Mouse (Mus musculus): ENCODE data around the gene Hoxd12. TPM values are rescaled to one million over a fixed set of nuclear protein-coding genes. Genes with fewer than 3 reads are reported as not detected.

Gene Hoxd12
- polyA plus RNA-seq, 1 experiment from 2014 or later: not detected

- 0 out of 2 replicates have a peak, but pooled peaks have one; percentile 28 for ATAC-seq (ENCODE audit: low read depth)
- no peak overlapping the region for H3K9ac ChIP-seq (ENCODE audit: low read length)
- H3K9me3 ChIP-seq (ENCODE audit: control insufficient read depth, low read length): no peaks in the 10 kb centered on the region
- H3K36me3 ChIP-seq (ENCODE audit: control insufficient read depth, insufficient read depth, low read length): no peaks in the 10 kb centered on the region
- H3K4me2 ChIP-seq (ENCODE audit: low read depth, low read length): peak overlapping the region; percentile 17; the same call in 1 of the 2 replicates
- peaks cover 88% of the 10 kb centered on the region for H3K27me3 ChIP-seq (ENCODE audit: control insufficient read depth, insufficient read depth, low read depth, low read length)
- under 1% methylated on average over 14 of the region's 14 CpGs for WGBS
- H3K27ac ChIP-seq (ENCODE audit: low read length): no peak overlapping the region
- H3K4me3 ChIP-seq (ENCODE audit: low read length): peak overlapping the region; percentile 3; the same call in 1 of the 2 replicates
- H3K4me1 ChIP-seq (replicated peaks; ENCODE audit: control insufficient read depth, insufficient read depth, low read length): no peaks in the 10 kb centered on the region
Measured at GRCm38 (mm10) chr2:74661685-74662084, 13.1 kb upstream of the Hoxd12 start.

DNA sequence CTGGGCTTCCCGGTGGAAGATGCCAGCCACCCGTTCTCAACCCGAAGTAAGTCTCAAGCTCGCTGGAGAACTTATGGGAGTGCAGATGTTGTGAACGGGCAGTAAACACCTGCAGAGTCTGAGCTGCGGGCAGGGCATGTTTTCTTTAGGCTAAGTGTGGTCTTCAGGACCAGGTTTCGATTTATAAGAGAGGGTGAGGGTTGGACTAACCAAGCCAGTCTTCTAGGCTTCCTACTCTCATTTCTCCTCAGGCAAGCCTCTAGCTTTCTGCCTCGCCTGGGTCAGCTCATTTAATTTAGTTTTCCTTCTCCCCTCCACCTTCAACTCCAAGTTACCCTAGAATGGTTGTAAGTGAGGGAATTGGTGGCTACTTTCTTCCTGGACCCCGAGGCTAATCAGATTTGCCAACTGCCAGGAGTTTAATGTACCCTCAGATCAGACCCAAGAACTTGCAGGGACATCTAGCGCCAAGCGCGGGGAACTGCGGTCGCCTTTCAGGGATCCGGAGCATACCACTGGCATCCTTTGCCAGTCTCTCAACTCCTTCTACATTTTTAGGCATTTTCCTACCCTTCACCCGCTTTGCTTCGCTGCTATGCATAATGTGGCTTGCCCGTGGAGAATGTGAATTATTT, 11.4 kb upstream of the Hoxd12 start:
- peaks cover 92% of the 10 kb centered on the region for H3K27me3 ChIP-seq (ENCODE audit: control insufficient read depth, insufficient read depth, low read depth, low read length)
- peaks cover 5% of the 10 kb centered on the region; the same call in 1 of the 2 replicates for H3K4me1 ChIP-seq (replicated peaks; ENCODE audit: control insufficient read depth, insufficient read depth, low read length)
- no peak overlapping the region for H3K4me3 ChIP-seq (ENCODE audit: low read length)
- no peaks in the 10 kb centered on the region for H3K9me3 ChIP-seq (ENCODE audit: control insufficient read depth, low read length)
- ATAC-seq (ENCODE audit: low read depth): no peak
- no peak overlapping the region for H3K27ac ChIP-seq (ENCODE audit: low read length)
- no peaks in the 10 kb centered on the region for H3K36me3 ChIP-seq (ENCODE audit: control insufficient read depth, insufficient read depth, low read length)
- WGBS: 3% methylated on average over 18 of the region's 18 CpGs
- H3K4me2 ChIP-seq (ENCODE audit: low read depth, low read length): no peak overlapping the region
- no peak overlapping the region for H3K9ac ChIP-seq (ENCODE audit: low read length)

GRCm38 (mm10) chr2:74666411-74666810, 8.4 kb upstream of the Hoxd12 start:
- no peaks in the 10 kb centered on the region for H3K9me3 ChIP-seq (ENCODE audit: control insufficient read depth, low read length)
- peaks cover 91% of the 10 kb centered on the region for H3K27me3 ChIP-seq (ENCODE audit: control insufficient read depth, insufficient read depth, low read depth, low read length)
- no peak overlapping the region for H3K9ac ChIP-seq (ENCODE audit: low read length)
- H3K4me2 ChIP-seq (ENCODE audit: low read depth, low read length): no peak overlapping the region
- no peak for ATAC-seq (ENCODE audit: low read depth)
- peaks cover 8% of the 10 kb centered on the region; the same call in 1 of the 2 replicates for H3K4me1 ChIP-seq (replicated peaks; ENCODE audit: control insufficient read depth, insufficient read depth, low read length)
- 7% methylated on average over 7 of the region's 7 CpGs for WGBS
- no peak overlapping the region for H3K27ac ChIP-seq (ENCODE audit: low read length)
- H3K36me3 ChIP-seq (ENCODE audit: control insufficient read depth, insufficient read depth, low read length): no peaks in the 10 kb centered on the region
- no peak overlapping the region for H3K4me3 ChIP-seq (ENCODE audit: low read length)

DNA sequence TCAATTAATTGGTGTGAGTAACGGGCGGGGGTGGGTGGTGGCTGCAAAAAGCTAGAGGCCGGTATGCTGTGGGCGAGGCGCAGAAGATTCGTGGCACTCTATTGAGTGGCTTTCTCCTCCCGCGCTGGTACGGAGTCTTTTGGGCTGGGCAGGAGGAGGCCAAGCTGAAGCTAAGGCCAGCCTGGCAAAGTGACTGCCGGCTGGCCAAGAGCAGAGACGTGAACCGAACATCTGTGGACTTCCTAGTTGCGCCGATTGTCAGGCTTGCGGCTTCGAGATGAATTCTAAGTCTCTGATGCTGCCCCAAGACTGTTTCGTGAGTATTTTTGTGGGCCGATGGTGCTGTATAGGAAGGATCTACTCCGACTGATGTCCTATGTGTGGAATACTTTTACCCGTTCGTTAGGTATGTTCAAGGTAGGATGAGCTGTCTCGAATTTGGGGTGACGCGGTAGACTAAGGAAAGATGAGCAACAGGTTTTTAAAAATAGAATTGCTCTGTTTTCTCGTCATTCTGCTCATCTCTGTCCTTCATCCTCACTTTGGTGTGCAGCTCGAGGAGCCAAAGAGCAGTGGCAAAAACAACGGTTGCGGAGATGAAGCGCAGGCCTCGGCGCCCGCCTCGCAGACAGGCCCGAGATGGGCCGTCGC, 7.5 kb upstream of the Hoxd12 start:
- H3K27me3 ChIP-seq (ENCODE audit: control insufficient read depth, insufficient read depth, low read depth, low read length): peaks cover 91% of the 10 kb centered on the region
- H3K9ac ChIP-seq (ENCODE audit: low read length): no peak overlapping the region
- no peak overlapping the region for H3K27ac ChIP-seq (ENCODE audit: low read length)
- WGBS: 3% methylated on average over 36 of the region's 36 CpGs
- peaks cover 8% of the 10 kb centered on the region; the same call in 1 of the 2 replicates for H3K4me1 ChIP-seq (replicated peaks; ENCODE audit: control insufficient read depth, insufficient read depth, low read length)
- ATAC-seq (ENCODE audit: low read depth): 0 out of 2 replicates have a peak, but pooled peaks have one; percentile 8
- H3K4me2 ChIP-seq (ENCODE audit: low read depth, low read length): no peak overlapping the region
- H3K9me3 ChIP-seq (ENCODE audit: control insufficient read depth, low read length): no peaks in the 10 kb centered on the region
- H3K4me3 ChIP-seq (ENCODE audit: low read length): no peak overlapping the region; the same call in 1 of the 2 replicates
- H3K36me3 ChIP-seq (ENCODE audit: control insufficient read depth, insufficient read depth, low read length): no peaks in the 10 kb centered on the region

- H3K9ac ChIP-seq (ENCODE audit: low read length): no peak within 1 kb of the TSS
- H3K4me2 ChIP-seq (ENCODE audit: low read depth, low read length): peak within 1 kb of the TSS; percentile 70
- H3K4me3 ChIP-seq (ENCODE audit: low read length): peak within 1 kb of the TSS; percentile 47
- ATAC-seq (ENCODE audit: low read depth): peak; percentile 53; the same call in 1 of the 2 replicates
- 0% methylated on average over 3 of the region's 51 CpGs for WGBS
- no peaks in the 10 kb centered on the region for H3K9me3 ChIP-seq (ENCODE audit: control insufficient read depth, low read length)
- no peaks in the 10 kb centered on the region for H3K36me3 ChIP-seq (ENCODE audit: control insufficient read depth, insufficient read depth, low read length)
- H3K4me1 ChIP-seq (replicated peaks; ENCODE audit: control insufficient read depth, insufficient read depth, low read length): peaks cover 8% of the 10 kb centered on the region; the same call in 1 of the 2 replicates
- no peak within 1 kb of the TSS for H3K27ac ChIP-seq (ENCODE audit: low read length)
- H3K27me3 ChIP-seq (ENCODE audit: control insufficient read depth, insufficient read depth, low read depth, low read length): peaks cover 91% of the 10 kb centered on the region
Measured at GRCm38 (mm10) chr2:74667842-74668357, 6.9 kb upstream of the Hoxd12 start, which contains the start of gene Hoxd13. Gene Hoxd13 (plus strand): TSS chr2:74668310.

DNA sequence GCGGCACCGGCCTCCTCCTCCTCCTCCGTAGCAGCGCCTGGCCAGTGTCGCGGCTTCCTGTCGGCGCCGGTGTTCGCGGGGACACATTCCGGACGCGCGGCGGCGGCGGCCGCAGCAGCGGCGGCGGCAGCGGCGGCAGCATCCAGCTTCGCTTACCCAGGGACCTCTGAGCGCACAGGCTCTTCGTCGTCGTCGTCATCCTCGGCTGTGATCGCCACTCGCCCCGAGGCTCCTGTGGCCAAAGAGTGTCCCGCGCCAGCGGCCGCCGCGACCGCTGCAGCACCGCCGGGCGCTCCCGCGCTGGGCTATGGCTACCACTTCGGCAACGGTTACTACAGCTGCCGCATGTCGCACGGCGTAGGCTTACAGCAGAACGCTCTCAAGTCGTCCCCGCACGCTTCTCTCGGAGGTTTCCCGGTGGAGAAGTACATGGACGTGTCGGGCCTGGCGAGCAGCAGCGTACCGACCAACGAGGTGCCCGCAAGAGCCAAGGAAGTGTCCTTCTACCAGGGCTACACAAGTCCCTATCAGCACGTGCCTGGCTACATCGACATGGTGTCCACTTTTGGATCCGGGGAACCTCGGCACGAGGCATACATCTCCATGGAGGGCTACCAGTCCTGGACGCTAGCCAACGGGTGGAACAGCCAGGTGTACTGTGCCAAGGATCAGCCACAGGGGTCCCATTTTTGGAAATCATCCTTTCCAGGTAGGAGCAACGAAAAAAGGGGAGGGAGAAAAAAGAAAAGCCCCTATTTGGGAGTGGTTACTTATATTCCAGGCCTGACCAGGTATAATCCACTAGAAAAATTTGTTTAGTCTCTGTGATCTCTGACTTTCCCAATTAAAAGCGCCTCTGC, 6.2 kb upstream of the Hoxd12 start:
- Histone ChIP-seq H3K9me3 (ENCODE audit: control insufficient read depth, low read length) (no peaks in the 10 kb centered on the region), H3K27ac (ENCODE audit: low read length) (no peak overlapping the region), H3K27me3 (ENCODE audit: control insufficient read depth, insufficient read depth, low read depth, low read length) (peaks cover 91% of the 10 kb centered on the region), H3K4me2 (ENCODE audit: low read depth, low read length) (peak overlapping the region; percentile 70), H3K4me1 (replicated peaks; ENCODE audit: control insufficient read depth, insufficient read depth, low read length) (peaks cover 8% of the 10 kb centered on the region; the same call in 1 of the 2 replicates), H3K4me3 (ENCODE audit: low read length) (peak overlapping the region; percentile 47), H3K9ac (ENCODE audit: low read length) (no peak overlapping the region), H3K36me3 (ENCODE audit: control insufficient read depth, insufficient read depth, low read length) (no peaks in the 10 kb centered on the region)
- ATAC-seq (ENCODE audit: low read depth): peak; percentile 62
- 1% methylated on average over 63 of the region's 74 CpGs for WGBS

- ATAC-seq (ENCODE audit: low read depth): no peak
- 0% methylated on average over 3 of the region's 3 CpGs for WGBS
- no peak overlapping the region for H3K9ac ChIP-seq (ENCODE audit: low read length)
- peaks cover 8% of the 10 kb centered on the region; the same call in 1 of the 2 replicates for H3K4me1 ChIP-seq (replicated peaks; ENCODE audit: control insufficient read depth, insufficient read depth, low read length)
- peaks cover 91% of the 10 kb centered on the region for H3K27me3 ChIP-seq (ENCODE audit: control insufficient read depth, insufficient read depth, low read depth, low read length)
- H3K4me2 ChIP-seq (ENCODE audit: low read depth, low read length): no peak overlapping the region
- H3K9me3 ChIP-seq (ENCODE audit: control insufficient read depth, low read length): no peaks in the 10 kb centered on the region
- no peaks in the 10 kb centered on the region for H3K36me3 ChIP-seq (ENCODE audit: control insufficient read depth, insufficient read depth, low read length)
- H3K27ac ChIP-seq (ENCODE audit: low read length): no peak overlapping the region
- H3K4me3 ChIP-seq (ENCODE audit: low read length): no peak overlapping the region
Measured at GRCm38 (mm10) chr2:74669230-74669578, 5.6 kb upstream of the Hoxd12 start.

- WGBS: 3% methylated on average over 14 of the region's 14 CpGs
Measured at GRCm38 (mm10) chr2:74669650-74670235, 5.1 kb upstream of the Hoxd12 start.

More at GRCm38 (mm10) chr2:74669650-74670235, 5.1 kb upstream of the Hoxd12 start:
- Histone ChIP-seq H3K36me3 (ENCODE audit: control insufficient read depth, insufficient read depth, low read length) (no peaks in the 10 kb centered on the region), H3K4me3 (ENCODE audit: low read length) (no peak overlapping the region), H3K9me3 (ENCODE audit: control insufficient read depth, low read length) (no peaks in the 10 kb centered on the region), H3K4me1 (replicated peaks; ENCODE audit: control insufficient read depth, insufficient read depth, low read length) (peaks cover 8% of the 10 kb centered on the region; the same call in 1 of the 2 replicates), H3K27ac (ENCODE audit: low read length) (no peak overlapping the region), H3K4me2 (ENCODE audit: low read depth, low read length) (no peak overlapping the region), H3K9ac (ENCODE audit: low read length) (no peak overlapping the region), H3K27me3 (ENCODE audit: control insufficient read depth, insufficient read depth, low read depth, low read length) (peaks cover 91% of the 10 kb centered on the region)
- no peak for ATAC-seq (ENCODE audit: low read depth)
